Mouse (Mus musculus) heart, adult 2 months (tissue): Measurements from ENCODE around the gene Ptbp2. TPM values are rescaled to one million over a fixed set of nuclear protein-coding genes. Genes with fewer than 3 reads are reported as not detected.

Source experiments
- DNase-seq, 2 experiments: peaks; one replicate each; pipeline ENCODE4 v3.0.0; 2021
- H3K27ac ChIP-seq: fragments of 200-600 bp; 2 replicates; pipeline ENCODE4 v1.8.1; 2022
- H3K27me3 ChIP-seq: fragments of 200-500 bp; 2 replicates; pipeline ENCODE4 v1.6.1; 2012; ENCODE audit warnings: mild to moderate bottlenecking, low read length, inconsistent platforms, mixed read lengths; ENCODE audit not compliant: control insufficient read depth, insufficient read depth
- H3K36me3 ChIP-seq: fragments of 200-500 bp; 2 replicates; pipeline ENCODE4 v1.6.1; 2012; ENCODE audit warnings: low read length, inconsistent platforms; ENCODE audit not compliant: control insufficient read depth, insufficient read depth
- H3K4me1 ChIP-seq: fragments of 200-500 bp; 2 replicates; pipeline ENCODE4 v1.6.1; 2011; ENCODE audit warnings: low read length; ENCODE audit not compliant: control insufficient read depth, insufficient read depth
- H3K4me3 ChIP-seq: fragments of 200-600 bp; 2 replicates; pipeline ENCODE4 v1.8.1; 2022
- H3K79me2 ChIP-seq: fragments of 200-500 bp; replicated peaks from 2 replicates; pipeline ENCODE4 v1.6.1; 2012; ENCODE audit warnings: mild to moderate bottlenecking, inconsistent platforms, low read length, moderate library complexity, mixed read lengths; ENCODE audit not compliant: control insufficient read depth, insufficient read depth
- H3K9ac ChIP-seq: fragments of 200-500 bp; 2 replicates; pipeline ENCODE4 v1.6.1; 2012; ENCODE audit warnings: low read depth, mild to moderate bottlenecking, control low read depth, inconsistent platforms, low read length, mixed read lengths
- CTCF ChIP-seq: fragments of 200-600 bp; IDR thresholded peaks from 2 replicates; pipeline ENCODE4 v1.8.1; 2022; ENCODE audit warnings: antibody characterized with exemption, mild to moderate bottlenecking, moderate library complexity
- EP300 ChIP-seq: fragments of 200-500 bp; IDR thresholded peaks from 2 replicates; pipeline ENCODE4 v1.6.1; 2011; ENCODE audit warnings: low read depth, low read length, control low read depth; ENCODE audit not compliant: insufficient read depth
- POLR2A ChIP-seq: fragments of 200-500 bp; IDR thresholded peaks from 2 replicates; pipeline ENCODE4 v1.6.1; 2011; ENCODE audit warnings: mild to moderate bottlenecking, low read depth, low read length, control low read depth; ENCODE audit not compliant: insufficient read depth
- WGBS: fragments of 180-500 bp; shearing (Covaris S2); methylation state at CpG from one replicate; pipeline ENCODE4 v1.1.7; 2018; 5-methylcytosine and 5-hydroxymethylcytosine counted together
- intact Hi-C: fragments of 180-260 bp; cut with DNase I; formaldehyde crosslinking; loops from one replicate; pipeline ENCODE4 v1.15.1; 2025
- polyA plus RNA-seq: library from polyadenylated mRNA; depleted of rRNA; stranded (reverse); fragments of >200 nt; gene quantifications from 2 replicates; pipeline ENCODE4 v1.2.3, GENCODE M21; 2012
- total RNA-seq, 2 experiments: library from RNA; stranded (reverse); gene quantifications; 2 replicates each; pipeline ENCODE4 v1.2.3; 2021

The Ptbp2 gene
- total and polyA plus RNA-seq, 3 experiments: 8.5 to 21.5 (median 18.4) TPM

- Histone ChIP-seq H3K27me3 (no peaks in the 10 kb centered on the region), H3K79me2 (peaks cover 4% of the 10 kb centered on the region; the same call in 1 of the 2 replicates), H3K36me3 (peaks cover 18% of the 10 kb centered on the region), H3K4me1 (peaks cover 7% of the 10 kb centered on the region), H3K4me3 (peak overlapping the region; percentile 80), H3K27ac (peak overlapping the region; percentile 92), H3K9ac (peak overlapping the region; percentile 82)
- WGBS: under 1% methylated on average over 54 of the region's 63 CpGs
- no peak for TF ChIP-seq CTCF
- TF ChIP-seq POLR2A: no peak
- no peak for TF ChIP-seq EP300
- intact Hi-C loops: loop anchor here (5.0 kb wide), 1 partner anchor 45 kb away; no protein-coding TSS in a partner anchor
- DNase-seq: no peak
Measured at GRCm38 (mm10) chr3:119782022-119782945, 2.0 kb downstream of the Ptbp2 start.

- H3K9ac ChIP-seq: no peak overlapping the region
- intact Hi-C loops: loop anchor here (5.0 kb wide), 1 partner anchor 44 kb away; no protein-coding TSS in a partner anchor
- H3K79me2 ChIP-seq: peaks cover 7% of the 10 kb centered on the region
- no peak for DNase-seq
- no peak overlapping the region for H3K27ac ChIP-seq
- no peak overlapping the region for H3K4me3 ChIP-seq
- no peak for TF ChIP-seq CTCF
- TF ChIP-seq EP300: no peak
- TF ChIP-seq POLR2A: no peak
- peaks cover 8% of the 10 kb centered on the region for H3K4me1 ChIP-seq
- no peaks in the 10 kb centered on the region for H3K27me3 ChIP-seq
- H3K36me3 ChIP-seq: peaks cover 20% of the 10 kb centered on the region
Measured at GRCm38 (mm10) chr3:119780876-119781275, 3.4 kb downstream of the Ptbp2 start.

- TF ChIP-seq EP300: no peak
- peaks cover 22% of the 10 kb centered on the region for H3K36me3 ChIP-seq
- no peak overlapping the region for H3K4me3 ChIP-seq
- no peak for DNase-seq
- peaks cover 9% of the 10 kb centered on the region for H3K79me2 ChIP-seq
- H3K27me3 ChIP-seq: no peaks in the 10 kb centered on the region
- H3K4me1 ChIP-seq: peaks cover 8% of the 10 kb centered on the region
- intact Hi-C loops: no loop called here
- WGBS: 69% methylated on average over 1 of the region's 1 CpGs
- H3K27ac ChIP-seq: no peak overlapping the region
- no peak overlapping the region for H3K9ac ChIP-seq
Measured at GRCm38 (mm10) chr3:119779261-119779660, 5.0 kb downstream of the Ptbp2 start.

DNA sequence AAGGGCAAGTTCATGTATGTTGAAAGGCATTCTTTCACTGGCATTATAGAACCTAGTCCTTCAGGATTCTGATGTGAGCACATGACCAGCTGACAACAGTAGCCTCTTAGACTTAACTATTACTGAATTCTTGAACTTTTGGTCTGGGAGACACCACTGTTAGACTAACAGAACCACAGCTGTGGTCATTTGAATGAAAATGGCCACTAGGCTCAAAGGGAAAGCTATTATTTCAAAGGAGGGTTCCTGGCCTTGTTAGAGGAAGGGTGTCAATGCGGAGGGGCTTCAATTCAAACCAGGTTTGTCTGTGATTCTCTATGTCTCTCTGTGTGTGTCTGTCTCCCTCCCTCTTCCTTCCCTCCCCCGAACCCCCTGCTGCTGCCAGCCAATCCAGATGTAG, 5.8 kb downstream of the Ptbp2 start:
- H3K79me2 ChIP-seq: peaks cover 9% of the 10 kb centered on the region
- no peak for DNase-seq
- H3K36me3 ChIP-seq: peaks cover 22% of the 10 kb centered on the region
- intact Hi-C loops: no loop called here
- no peak overlapping the region for H3K27ac ChIP-seq
- H3K4me1 ChIP-seq: peaks cover 8% of the 10 kb centered on the region
- no peak overlapping the region for H3K9ac ChIP-seq
- no peaks in the 10 kb centered on the region for H3K27me3 ChIP-seq
- WGBS: 79% methylated on average over 2 of the region's 2 CpGs
- H3K4me3 ChIP-seq: no peak overlapping the region
- no peak for TF ChIP-seq EP300
- TF ChIP-seq CTCF: no peak
- TF ChIP-seq POLR2A: no peak

- Histone ChIP-seq H3K36me3 (peaks cover 18% of the 10 kb centered on the region), H3K27me3 (no peaks in the 10 kb centered on the region), H3K4me3 (no peak overlapping the region), H3K9ac (no peak overlapping the region), H3K27ac (no peak overlapping the region), H3K4me1 (peaks cover 7% of the 10 kb centered on the region), H3K79me2 (peaks cover 11% of the 10 kb centered on the region)
- 92% methylated on average over 5 of the region's 5 CpGs for WGBS
- no peak for DNase-seq
- TF ChIP-seq EP300 (no peak), CTCF (no peak), POLR2A (no peak)
- intact Hi-C loops: no loop called here
Measured at GRCm38 (mm10) chr3:119776129-119776528, 8.1 kb downstream of the Ptbp2 start.

DNA sequence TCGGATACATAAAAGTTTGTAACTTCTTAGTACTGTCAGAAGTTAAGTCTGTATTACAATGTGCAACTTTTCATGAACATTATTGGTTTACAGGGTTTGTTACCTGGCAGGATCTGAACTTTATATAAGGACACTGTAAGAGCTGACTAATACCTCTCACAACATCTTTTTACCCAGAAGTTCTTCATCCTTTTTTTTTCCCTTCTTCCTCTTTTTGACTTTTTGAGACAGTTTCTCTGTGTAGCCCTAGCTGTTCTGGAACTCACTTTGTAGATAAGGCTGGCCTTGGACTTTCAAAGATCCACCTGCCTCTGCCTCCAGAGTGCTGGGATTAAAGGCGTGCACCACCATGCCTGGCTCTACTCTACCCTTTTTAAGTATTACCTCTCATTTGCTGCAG, 11.5 kb downstream of the Ptbp2 start:
- WGBS: 66% methylated on average over 2 of the region's 2 CpGs
- intact Hi-C loops: no loop called here

More for the DNA sequence above, 11.5 kb downstream of the Ptbp2 start:
- H3K27ac ChIP-seq: no peak overlapping the region
- peaks cover 7% of the 10 kb centered on the region for H3K79me2 ChIP-seq
- H3K4me3 ChIP-seq: no peak overlapping the region
- peaks cover 4% of the 10 kb centered on the region for H3K36me3 ChIP-seq
- peaks cover 3% of the 10 kb centered on the region for H3K4me1 ChIP-seq
- DNase-seq: no peak
- TF ChIP-seq EP300: no peak
- TF ChIP-seq CTCF: no peak
- no peak for TF ChIP-seq POLR2A
- H3K27me3 ChIP-seq: no peaks in the 10 kb centered on the region
- no peak overlapping the region for H3K9ac ChIP-seq
